Mouse (Mus musculus) ES-Bruce4 (cell line): ENCODE data around the gene Zfp410.

Experiments
- CTCF ChIP-seq: IDR thresholded peaks from one replicate; pipeline ENCODE4 v1.8.1; 2011; ENCODE audit warnings: low read depth, low read length
- EP300 ChIP-seq: IDR thresholded peaks from 2 replicates; pipeline ENCODE4 v1.6.1; 2011; ENCODE audit warnings: low read depth, low read length; ENCODE audit not compliant: insufficient read depth
- POLR2A ChIP-seq: IDR thresholded peaks from one replicate; pipeline ENCODE4 v1.8.1; 2011; ENCODE audit warnings: low read length; ENCODE audit not compliant: insufficient read depth

- TF ChIP-seq CTCF (no peak), POLR2A (no peak), EP300 (no peak)
Observed at GRCm38 (mm10) chr12:84385408-84385807, 68.8 kb downstream of the Zfp410 start.
